Mouse (Mus musculus): Measurements from ENCODE around the gene Pou6f2. TPM values are rescaled to one million over a fixed set of nuclear protein-coding genes. Genes with fewer than 3 reads are reported as not detected.

Pou6f2 gene
- polyA plus RNA-seq, 1 experiment from 2014 or later = 18.0 TPM

DNA sequence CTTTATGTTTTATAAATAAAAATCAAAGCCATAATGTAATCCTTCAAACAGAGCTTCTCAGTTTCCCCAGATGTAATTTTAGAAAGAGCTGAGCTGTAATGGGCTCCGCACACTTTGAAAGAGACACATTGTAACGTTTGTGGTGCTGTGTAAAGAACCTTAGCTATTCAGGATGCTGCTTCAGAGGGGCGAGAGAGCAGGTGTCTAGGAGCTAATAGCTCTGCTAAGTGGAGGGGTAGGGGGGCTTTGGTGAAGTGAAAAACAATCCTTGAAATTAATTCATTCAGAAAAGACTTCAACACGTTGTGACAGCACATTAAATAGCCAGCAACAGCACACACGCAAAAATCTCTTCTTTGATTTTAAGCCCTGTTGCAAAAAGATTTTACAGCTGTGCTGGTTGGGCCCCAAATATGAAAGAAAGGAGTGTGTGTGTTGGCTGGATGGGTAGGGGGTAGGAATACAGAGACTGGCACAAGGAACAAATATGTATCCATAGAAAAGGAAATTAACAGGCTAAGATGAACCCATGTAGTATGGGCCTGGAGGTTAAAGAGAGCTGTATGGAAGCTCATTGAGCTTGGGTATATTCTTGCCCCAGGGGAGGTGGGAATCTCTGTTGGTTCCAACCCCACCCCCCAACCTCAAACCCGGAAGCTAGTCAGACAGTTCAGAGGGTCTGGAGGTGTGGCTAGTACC lies 73.4 kb downstream of the Pou6f2 start:
- WGBS = 26% methylated on average over 6 of the region's 6 CpGs
- peak overlapping the region; percentile 63; the same call in 1 of the 2 replicates for H3K27ac ChIP-seq (replicated peaks; ENCODE audit: low read depth, low read length)

GRCm38 (mm10) chr13:18323407-18323806 lies 74.1 kb downstream of the Pou6f2 start:
- H3K27ac ChIP-seq (replicated peaks; ENCODE audit: low read depth, low read length) = peak overlapping the region; percentile 63
- no peaks in the 10 kb centered on the region for H3K36me3 ChIP-seq (ENCODE audit: control insufficient read depth, insufficient read depth, low read length)
- no peak overlapping the region for H3K4me3 ChIP-seq (replicated peaks; ENCODE audit: low read depth, low read length)
- H3K4me2 ChIP-seq (ENCODE audit: low read length) = peak overlapping the region; percentile 0; the same call in 1 of the 2 replicates
- H3K9ac ChIP-seq (replicated peaks; ENCODE audit: low read length) = no peak overlapping the region
- peaks cover 19% of the 10 kb centered on the region for H3K4me1 ChIP-seq (ENCODE audit: control insufficient read depth, insufficient read depth, low read length)
- peak; percentile 68; the same call in 1 of the 2 replicates for ATAC-seq (ENCODE audit: low FRiP score, low TSS enrichment)
- WGBS = 50% methylated on average over 8 of the region's 8 CpGs
- H3K27me3 ChIP-seq (ENCODE audit: control insufficient read depth, insufficient read depth, low read length) = no peaks in the 10 kb centered on the region
- H3K9me3 ChIP-seq (ENCODE audit: control insufficient read depth, low read length) = no peaks in the 10 kb centered on the region
- peak; percentile 69 for DNase-seq

More for the DNA sequence above, 73.4 kb downstream of the Pou6f2 start:
- Histone ChIP-seq H3K36me3 (ENCODE audit: control insufficient read depth, insufficient read depth, low read length) (no peaks in the 10 kb centered on the region), H3K9ac (replicated peaks; ENCODE audit: low read length) (no peak overlapping the region), H3K9me3 (ENCODE audit: control insufficient read depth, low read length) (no peaks in the 10 kb centered on the region), H3K4me1 (ENCODE audit: control insufficient read depth, insufficient read depth, low read length) (peaks cover 19% of the 10 kb centered on the region), H3K4me3 (replicated peaks; ENCODE audit: low read depth, low read length) (no peak overlapping the region), H3K27me3 (ENCODE audit: control insufficient read depth, insufficient read depth, low read length) (no peaks in the 10 kb centered on the region), H3K4me2 (ENCODE audit: low read length) (peak overlapping the region; percentile 0; the same call in 1 of the 2 replicates)
- ATAC-seq (ENCODE audit: low FRiP score, low TSS enrichment) = peak; percentile 44; the same call in 1 of the 2 replicates
- peak; percentile 39 for DNase-seq

DNA sequence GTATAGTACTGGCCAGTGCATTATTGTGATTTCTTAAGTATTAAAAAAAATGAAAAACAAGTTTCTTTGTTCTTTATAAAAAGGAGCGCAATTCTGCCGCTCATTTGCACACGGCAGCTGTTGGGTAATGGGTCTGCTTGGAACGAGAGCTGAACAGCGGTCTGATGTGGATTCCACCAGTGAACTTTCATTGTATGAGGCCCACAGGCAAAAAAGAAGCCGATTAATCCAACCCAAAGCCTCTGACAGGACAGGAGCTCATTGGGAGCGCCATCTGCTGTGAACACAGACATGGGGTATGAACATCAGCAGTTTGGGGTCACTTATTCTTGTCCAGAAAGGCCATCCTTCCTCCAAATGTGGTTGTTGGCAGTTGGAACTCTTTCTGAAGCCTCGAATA lies 84.9 kb downstream of the Pou6f2 start:
- Histone ChIP-seq H3K4me2 (ENCODE audit: low read length) (no peak overlapping the region), H3K36me3 (ENCODE audit: control insufficient read depth, insufficient read depth, low read length) (no peaks in the 10 kb centered on the region), H3K4me3 (replicated peaks; ENCODE audit: low read depth, low read length) (no peak overlapping the region), H3K9ac (replicated peaks; ENCODE audit: low read length) (no peak overlapping the region), H3K9me3 (ENCODE audit: control insufficient read depth, low read length) (no peaks in the 10 kb centered on the region), H3K4me1 (ENCODE audit: control insufficient read depth, insufficient read depth, low read length) (peaks cover 6% of the 10 kb centered on the region; the same call in 1 of the 2 replicates), H3K27me3 (ENCODE audit: control insufficient read depth, insufficient read depth, low read length) (no peaks in the 10 kb centered on the region), H3K27ac (replicated peaks; ENCODE audit: low read depth, low read length) (no peak overlapping the region)
- no peak for ATAC-seq (ENCODE audit: low FRiP score, low TSS enrichment)
- DNase-seq = peak; percentile 22
- WGBS = 41% methylated on average over 8 of the region's 8 CpGs

DNA sequence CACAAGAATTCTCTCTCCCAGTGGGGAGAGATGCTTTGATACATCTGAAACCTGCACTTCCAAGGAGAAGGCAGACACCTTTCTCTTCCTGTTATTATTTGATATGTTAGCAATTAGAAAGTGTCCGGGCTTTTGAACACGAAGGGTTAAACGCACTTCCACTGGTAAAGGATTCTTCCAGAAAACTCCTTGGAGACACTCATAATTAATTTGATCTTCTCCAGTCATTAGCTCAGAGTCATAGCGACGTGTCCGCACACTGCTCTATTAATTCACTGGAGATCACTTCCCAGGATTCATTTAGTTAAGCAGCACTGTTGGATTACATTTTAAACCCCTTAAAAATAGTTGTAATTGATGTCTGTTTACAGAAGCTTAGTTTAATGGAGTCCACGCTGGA lies 88.5 kb downstream of the Pou6f2 start:
- Histone ChIP-seq H3K9me3 (ENCODE audit: control insufficient read depth, low read length) (no peaks in the 10 kb centered on the region), H3K4me1 (ENCODE audit: control insufficient read depth, insufficient read depth, low read length) (peaks cover 6% of the 10 kb centered on the region; the same call in 1 of the 2 replicates), H3K27ac (replicated peaks; ENCODE audit: low read depth, low read length) (no peak overlapping the region), H3K36me3 (ENCODE audit: control insufficient read depth, insufficient read depth, low read length) (no peaks in the 10 kb centered on the region), H3K27me3 (ENCODE audit: control insufficient read depth, insufficient read depth, low read length) (no peaks in the 10 kb centered on the region), H3K4me3 (replicated peaks; ENCODE audit: low read depth, low read length) (no peak overlapping the region), H3K9ac (replicated peaks; ENCODE audit: low read length) (no peak overlapping the region), H3K4me2 (ENCODE audit: low read length) (no peak overlapping the region)
- DNase-seq (peak; percentile 58), ATAC-seq (ENCODE audit: low FRiP score, low TSS enrichment) (peak; percentile 36; the same call in 1 of the 2 replicates)
- WGBS = 43% methylated on average over 7 of the region's 7 CpGs

- no peak for ATAC-seq (ENCODE audit: low FRiP score, low TSS enrichment)
- 85% methylated on average over 7 of the region's 7 CpGs for WGBS
- Histone ChIP-seq H3K9me3 (ENCODE audit: control insufficient read depth, low read length) (no peaks in the 10 kb centered on the region), H3K27me3 (ENCODE audit: control insufficient read depth, insufficient read depth, low read length) (no peaks in the 10 kb centered on the region), H3K4me1 (ENCODE audit: control insufficient read depth, insufficient read depth, low read length) (peaks cover 6% of the 10 kb centered on the region; the same call in 1 of the 2 replicates), H3K27ac (replicated peaks; ENCODE audit: low read depth, low read length) (no peak overlapping the region), H3K36me3 (ENCODE audit: control insufficient read depth, insufficient read depth, low read length) (no peaks in the 10 kb centered on the region), H3K9ac (replicated peaks; ENCODE audit: low read length) (no peak overlapping the region), H3K4me3 (replicated peaks; ENCODE audit: low read depth, low read length) (no peak overlapping the region), H3K4me2 (ENCODE audit: low read length) (no peak overlapping the region)
- no peak for DNase-seq
These were observed 90.9 kb downstream of the Pou6f2 start for GRCm38 (mm10) chr13:18306506-18307145.

DNA sequence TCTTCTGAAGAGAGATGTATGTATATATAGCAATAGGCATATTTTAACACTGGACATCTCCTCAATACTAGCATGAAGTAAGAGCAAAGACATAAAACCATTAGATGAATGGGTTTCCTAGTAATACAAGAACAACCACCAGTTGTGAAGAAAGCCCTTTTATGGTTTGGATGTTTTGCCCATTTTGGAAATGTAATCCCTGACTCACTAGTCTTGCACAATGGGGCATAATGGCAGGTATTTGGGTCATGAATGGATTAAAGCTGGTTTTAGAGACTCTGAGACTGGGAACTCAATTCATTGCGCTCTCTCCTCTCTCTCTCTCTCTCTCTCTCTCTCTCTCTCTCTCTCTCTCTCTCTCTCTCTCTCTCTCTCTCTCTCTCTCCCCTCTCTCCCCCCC lies 97.5 kb downstream of the Pou6f2 start:
- no peak for ATAC-seq (ENCODE audit: low FRiP score, low TSS enrichment)
- H3K4me2 ChIP-seq (ENCODE audit: low read length) = no peak overlapping the region
- no peaks in the 10 kb centered on the region for H3K9me3 ChIP-seq (ENCODE audit: control insufficient read depth, low read length)
- 63% methylated on average over 1 of the region's 1 CpGs for WGBS
- no peaks in the 10 kb centered on the region for H3K36me3 ChIP-seq (ENCODE audit: control insufficient read depth, insufficient read depth, low read length)
- H3K27me3 ChIP-seq (ENCODE audit: control insufficient read depth, insufficient read depth, low read length) = no peaks in the 10 kb centered on the region
- DNase-seq = no peak
- no peak overlapping the region for H3K9ac ChIP-seq (replicated peaks; ENCODE audit: low read length)
- no peak overlapping the region for H3K27ac ChIP-seq (replicated peaks; ENCODE audit: low read depth, low read length)
- H3K4me1 ChIP-seq (ENCODE audit: control insufficient read depth, insufficient read depth, low read length) = no peaks in the 10 kb centered on the region
- no peak overlapping the region for H3K4me3 ChIP-seq (replicated peaks; ENCODE audit: low read depth, low read length)

DNA sequence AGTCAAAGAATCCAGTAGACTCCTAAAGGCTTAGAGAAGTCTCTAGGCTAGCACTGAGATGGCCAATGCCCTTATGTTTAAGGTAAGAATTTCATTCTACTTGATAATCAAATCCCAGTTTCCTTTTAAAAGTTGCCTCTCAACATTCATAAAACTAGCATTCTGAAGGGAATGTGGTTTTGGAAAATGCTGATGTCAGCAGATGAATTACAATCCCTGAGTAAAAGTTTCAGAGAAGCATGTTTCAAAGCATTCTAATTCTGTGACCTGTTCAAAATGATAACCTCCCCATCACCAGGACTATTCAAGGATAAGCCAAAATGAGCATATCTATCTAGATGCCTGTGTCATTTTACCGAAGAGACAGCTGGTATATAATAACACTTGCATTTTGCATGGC lies 104.0 kb downstream of the Pou6f2 start:
- ATAC-seq (ENCODE audit: low FRiP score, low TSS enrichment) (no peak), DNase-seq (no peak)

GRCm38 (mm10) chr13:18290253-18290914 lies 107.1 kb downstream of the Pou6f2 start:
- H3K4me1 ChIP-seq (ENCODE audit: control insufficient read depth, insufficient read depth, low read length) = no peaks in the 10 kb centered on the region
- no peak overlapping the region for H3K27ac ChIP-seq (replicated peaks; ENCODE audit: low read depth, low read length)
- no peaks in the 10 kb centered on the region for H3K27me3 ChIP-seq (ENCODE audit: control insufficient read depth, insufficient read depth, low read length)
- H3K4me3 ChIP-seq (replicated peaks; ENCODE audit: low read depth, low read length) = no peak overlapping the region
- no peak for ATAC-seq (ENCODE audit: low FRiP score, low TSS enrichment)
- WGBS = 87% methylated on average over 4 of the region's 4 CpGs
- no peak overlapping the region for H3K9ac ChIP-seq (replicated peaks; ENCODE audit: low read length)
- DNase-seq = no peak
- no peaks in the 10 kb centered on the region for H3K9me3 ChIP-seq (ENCODE audit: control insufficient read depth, low read length)
- H3K4me2 ChIP-seq (ENCODE audit: low read length) = no peak overlapping the region
- no peaks in the 10 kb centered on the region for H3K36me3 ChIP-seq (ENCODE audit: control insufficient read depth, insufficient read depth, low read length)

More for the DNA sequence above, 104.0 kb downstream of the Pou6f2 start:
- Histone ChIP-seq H3K27me3 (ENCODE audit: control insufficient read depth, insufficient read depth, low read length) (no peaks in the 10 kb centered on the region), H3K27ac (replicated peaks; ENCODE audit: low read depth, low read length) (no peak overlapping the region), H3K36me3 (ENCODE audit: control insufficient read depth, insufficient read depth, low read length) (no peaks in the 10 kb centered on the region), H3K4me2 (ENCODE audit: low read length) (no peak overlapping the region), H3K4me3 (replicated peaks; ENCODE audit: low read depth, low read length) (no peak overlapping the region), H3K9me3 (ENCODE audit: control insufficient read depth, low read length) (no peaks in the 10 kb centered on the region), H3K9ac (replicated peaks; ENCODE audit: low read length) (no peak overlapping the region), H3K4me1 (ENCODE audit: control insufficient read depth, insufficient read depth, low read length) (no peaks in the 10 kb centered on the region)
- 96% methylated on average over 1 of the region's 1 CpGs for WGBS
